Mouse (Mus musculus): Measurements from ENCODE around the gene Gart.

GRCm38 (mm10) chr16:91599242-91599641 lies 47.5 kb downstream of the Gart start:
- peak; percentile 19 for TF ChIP-seq CTCF (IDR thresholded peaks at IDR 0.05; ENCODE audit: low read depth)
- TF ChIP-seq EP300 (IDR thresholded peaks at IDR 0.05; ENCODE audit: low read depth): no peak
